Mouse (Mus musculus): ENCODE results near the gene Nfkbil1. TPM values are rescaled to one million over a fixed set of nuclear protein-coding genes. Genes with fewer than 3 reads are reported as not detected.

The Nfkbil1 gene
- polyA plus RNA-seq, 1 experiment: 5.2 TPM

DNA sequence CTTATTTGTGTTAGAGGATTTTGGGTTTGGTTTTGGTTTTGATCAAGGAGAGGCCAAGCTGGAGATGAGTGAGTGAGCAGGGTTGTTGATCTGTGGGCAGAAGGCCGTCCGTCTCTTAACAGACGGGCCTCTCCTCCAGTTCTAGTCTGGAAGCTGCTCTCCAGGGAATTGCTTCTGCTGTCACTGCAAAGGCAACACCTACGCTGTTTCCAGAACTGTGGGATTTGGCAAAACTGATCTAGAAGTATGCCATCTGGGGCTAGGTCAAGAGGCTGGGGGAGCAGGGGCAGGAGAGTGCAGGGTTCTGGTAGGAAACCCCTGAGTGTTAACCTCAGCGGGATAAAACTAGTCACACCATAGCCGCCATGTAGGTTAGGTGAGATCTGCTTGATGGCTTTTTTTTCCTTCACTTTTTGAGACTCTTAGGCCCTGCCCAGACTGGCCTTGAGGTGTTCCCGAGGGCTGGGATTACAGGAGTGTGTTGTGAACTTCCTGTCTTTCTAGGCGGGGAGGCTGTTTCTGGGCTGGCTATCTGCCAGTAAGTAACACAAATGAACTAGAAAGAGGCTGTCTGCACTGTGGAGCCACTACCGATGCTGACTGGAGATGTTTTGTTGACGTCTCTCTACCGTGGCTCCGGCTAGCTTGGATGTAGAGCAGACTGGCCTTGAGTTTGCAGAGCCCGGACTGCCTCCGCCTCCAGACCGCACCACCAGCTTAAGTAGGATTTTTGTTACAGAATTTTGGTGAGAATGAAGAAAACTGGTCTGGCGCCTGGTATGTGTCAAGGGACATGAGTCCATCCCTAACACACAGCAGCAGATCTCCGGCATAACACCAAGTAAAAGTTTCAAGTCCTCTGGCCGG, 2.2 kb downstream of the Nfkbil1 start, which contains the start of gene Atp6v1g2:
TSS of gene Atp6v1g2 (plus strand) at position 547 of the 867 bp plus-strand sequence.
- H3K4me3 ChIP-seq (ENCODE audit: insufficient read depth, low read depth, low read length): peak within 1 kb of the TSS; percentile 8; the same call in 1 of the 2 replicates
- H3K4me1 ChIP-seq (ENCODE audit: control insufficient read depth, insufficient read depth, insufficient read length, low read length): peaks cover 5% of the 10 kb centered on the region
- H3K27ac ChIP-seq (replicated peaks; ENCODE audit: low read depth, low read length): peak within 1 kb of the TSS; percentile 84

DNA sequence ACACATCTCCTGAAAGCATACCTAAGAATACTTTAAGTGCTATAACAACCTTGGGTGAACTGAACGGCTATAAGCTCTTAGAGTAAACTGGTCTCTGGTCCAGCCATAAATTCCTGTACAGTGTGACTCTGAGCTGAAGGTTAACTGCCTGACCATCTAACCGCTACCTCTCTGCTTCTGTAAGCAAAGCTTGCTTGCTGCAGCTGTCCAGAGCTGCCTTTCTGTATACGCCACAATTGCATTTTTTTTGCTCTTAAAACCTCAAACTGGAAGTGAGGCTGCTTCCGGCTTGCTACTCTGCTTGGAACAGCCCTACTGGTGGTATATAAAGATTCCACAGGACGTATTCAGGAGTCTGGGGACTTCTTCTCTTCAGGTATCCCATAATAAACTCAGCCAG, 2.9 kb downstream of the Nfkbil1 start:
- Histone ChIP-seq H3K4me3 (ENCODE audit: insufficient read depth, low read depth, low read length) (no peak overlapping the region), H3K27ac (replicated peaks; ENCODE audit: low read depth, low read length) (peak overlapping the region; percentile 84; the same call in 1 of the 2 replicates), H3K4me1 (ENCODE audit: control insufficient read depth, insufficient read depth, insufficient read length, low read length) (peaks cover 5% of the 10 kb centered on the region)

DNA sequence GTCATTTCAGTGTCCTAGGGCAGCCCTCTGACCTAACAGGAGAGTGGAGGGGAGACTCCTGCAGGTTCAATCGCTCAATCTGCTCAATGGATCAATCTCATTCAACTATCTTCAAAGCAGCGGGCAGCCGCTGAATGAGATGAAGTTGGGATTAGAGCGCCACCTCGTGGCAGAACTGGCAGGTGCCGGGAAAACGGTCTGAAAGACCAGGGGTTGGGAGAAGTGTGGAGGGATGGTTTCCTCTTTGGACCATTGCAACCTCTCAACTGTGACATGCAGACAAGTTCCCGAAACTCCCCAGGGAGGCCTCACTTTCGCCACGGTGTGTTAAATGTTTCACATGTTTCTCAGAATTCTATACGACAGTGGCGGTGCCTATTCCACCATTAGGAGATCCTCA, 3.5 kb downstream of the Nfkbil1 start:
- Histone ChIP-seq H3K4me1 (ENCODE audit: control insufficient read depth, insufficient read depth, insufficient read length, low read length) (peaks cover 5% of the 10 kb centered on the region), H3K27ac (replicated peaks; ENCODE audit: low read depth, low read length) (no peak overlapping the region), H3K4me3 (ENCODE audit: insufficient read depth, low read depth, low read length) (no peak overlapping the region)

DNA sequence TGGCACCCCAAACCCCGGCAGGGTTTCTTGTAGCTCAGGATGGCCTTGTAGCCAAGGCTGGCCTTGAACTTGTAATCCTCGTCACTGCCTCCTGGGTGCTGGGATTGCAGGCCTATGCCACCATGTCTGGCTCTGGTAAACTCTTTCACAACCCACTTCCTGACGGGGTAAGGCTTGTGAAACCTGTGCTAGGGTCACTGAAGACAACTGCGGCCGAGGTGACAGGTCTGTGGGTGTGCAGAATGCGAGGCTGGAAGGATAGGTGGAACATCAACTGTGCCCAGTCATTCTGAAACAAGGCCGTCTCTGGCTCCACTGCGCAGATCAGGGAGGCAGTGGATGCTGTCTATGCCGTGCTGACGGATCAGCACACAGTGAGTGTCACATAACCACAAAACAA, 4.6 kb downstream of the Nfkbil1 start:
- Histone ChIP-seq H3K27ac (replicated peaks; ENCODE audit: low read depth, low read length) (no peak overlapping the region), H3K4me1 (ENCODE audit: control insufficient read depth, insufficient read depth, insufficient read length, low read length) (peaks cover 8% of the 10 kb centered on the region), H3K4me3 (ENCODE audit: insufficient read depth, low read depth, low read length) (no peak overlapping the region)

DNA sequence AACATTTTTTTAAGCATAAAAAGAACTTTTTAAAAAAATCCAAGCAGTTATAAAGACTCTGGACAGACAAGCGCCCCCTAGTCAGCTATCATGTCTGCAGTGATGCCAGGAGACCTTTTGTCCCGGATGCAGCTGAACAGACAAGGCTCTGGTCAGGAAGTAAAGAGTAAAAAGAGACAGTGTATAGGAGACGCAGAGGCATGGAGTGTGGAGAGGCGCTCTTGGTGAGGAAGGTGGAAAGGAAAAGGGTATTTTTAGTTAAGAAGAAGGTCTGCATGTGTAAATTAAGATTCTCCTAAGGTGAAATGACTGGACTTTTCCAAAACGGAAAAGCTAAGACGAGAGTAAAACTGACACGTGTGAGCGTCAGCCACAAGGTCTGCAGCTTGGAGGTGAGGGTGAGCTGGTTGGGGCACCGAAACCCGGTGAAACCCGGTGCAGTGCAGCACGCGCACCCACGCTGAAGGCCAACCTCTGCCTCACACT, 9.0 kb downstream of the Nfkbil1 start:
- Histone ChIP-seq H3K4me1 (ENCODE audit: control insufficient read depth, insufficient read depth, insufficient read length, low read length) (peaks cover 8% of the 10 kb centered on the region; the same call in 1 of the 2 replicates), H3K27ac (replicated peaks; ENCODE audit: low read depth, low read length) (0 out of 2 replicates have a peak overlapping the region, but pooled peaks have one; percentile 33), H3K4me3 (ENCODE audit: insufficient read depth, low read depth, low read length) (no peak overlapping the region)

DNA sequence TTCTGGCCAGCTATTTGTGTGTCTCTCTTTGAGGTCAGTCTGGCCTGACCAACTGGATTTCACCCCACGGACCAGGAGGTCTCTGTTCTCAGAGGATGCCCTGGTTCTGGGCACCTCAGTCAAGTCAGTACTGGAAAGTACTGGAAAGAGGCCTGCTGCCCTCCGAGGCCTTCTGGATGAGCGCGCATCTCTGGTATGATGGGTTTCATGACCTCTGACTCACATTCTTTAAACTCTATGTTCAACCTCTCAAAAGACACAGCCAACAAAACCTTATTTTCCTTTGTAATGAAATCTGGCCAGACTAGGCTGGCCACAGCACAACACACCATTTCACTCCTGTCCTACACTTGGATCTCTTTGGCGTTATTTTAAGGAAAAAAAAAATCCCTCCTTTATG, 10.1 kb downstream of the Nfkbil1 start:
- peaks cover 9% of the 10 kb centered on the region for H3K4me1 ChIP-seq (ENCODE audit: control insufficient read depth, insufficient read depth, insufficient read length, low read length)
- H3K27ac ChIP-seq (replicated peaks; ENCODE audit: low read depth, low read length): no peak overlapping the region
- no peak overlapping the region for H3K4me3 ChIP-seq (ENCODE audit: insufficient read depth, low read depth, low read length)

DNA sequence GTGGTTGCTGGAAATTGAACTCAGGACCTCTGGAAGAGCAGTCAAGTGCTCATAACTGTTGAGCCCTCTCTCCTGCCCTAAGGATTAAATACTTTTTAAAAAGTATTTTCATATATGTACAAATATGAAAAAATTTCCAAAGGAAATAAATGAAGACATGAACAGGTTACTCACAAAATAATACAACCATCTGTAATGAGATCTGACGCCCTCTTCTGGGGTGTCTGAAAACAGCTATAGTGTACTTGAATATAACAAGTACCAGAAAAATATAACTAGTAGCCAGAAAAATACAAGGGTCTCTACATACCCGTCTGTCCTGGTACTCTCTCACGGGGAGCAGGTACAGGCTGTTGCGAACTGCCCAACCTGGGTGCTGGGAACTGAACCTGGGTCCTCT, 11.0 kb downstream of the Nfkbil1 start:
- Histone ChIP-seq H3K27ac (replicated peaks; ENCODE audit: low read depth, low read length) (no peak overlapping the region), H3K4me3 (ENCODE audit: insufficient read depth, low read depth, low read length) (no peak overlapping the region), H3K4me1 (ENCODE audit: control insufficient read depth, insufficient read depth, insufficient read length, low read length) (peaks cover 14% of the 10 kb centered on the region)

DNA sequence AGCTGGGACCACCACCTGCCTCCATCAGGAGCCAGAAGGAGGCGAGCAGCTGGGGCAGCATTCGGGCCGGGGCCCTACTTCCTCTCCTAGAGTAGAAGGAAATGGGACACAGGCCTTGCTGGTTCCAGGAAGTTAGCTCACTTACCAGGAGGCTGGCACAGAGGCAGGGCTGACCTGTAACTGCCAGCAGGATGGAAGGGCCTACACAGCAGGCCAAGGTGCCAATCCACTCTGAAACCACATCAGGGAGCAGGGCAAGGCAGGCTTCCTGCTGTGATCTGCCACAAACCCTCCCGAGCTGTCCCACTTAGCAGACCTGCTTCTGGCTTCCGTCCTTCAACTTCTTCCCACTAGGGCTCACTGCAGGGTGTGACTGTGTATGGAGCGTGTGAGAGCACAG, 13.3 kb downstream of the Nfkbil1 start:
- Histone ChIP-seq H3K27ac (replicated peaks; ENCODE audit: low read depth, low read length) (peak overlapping the region; percentile 88), H3K4me1 (ENCODE audit: control insufficient read depth, insufficient read depth, insufficient read length, low read length) (peaks cover 22% of the 10 kb centered on the region), H3K4me3 (ENCODE audit: insufficient read depth, low read depth, low read length) (peak overlapping the region; percentile 49)

DNA sequence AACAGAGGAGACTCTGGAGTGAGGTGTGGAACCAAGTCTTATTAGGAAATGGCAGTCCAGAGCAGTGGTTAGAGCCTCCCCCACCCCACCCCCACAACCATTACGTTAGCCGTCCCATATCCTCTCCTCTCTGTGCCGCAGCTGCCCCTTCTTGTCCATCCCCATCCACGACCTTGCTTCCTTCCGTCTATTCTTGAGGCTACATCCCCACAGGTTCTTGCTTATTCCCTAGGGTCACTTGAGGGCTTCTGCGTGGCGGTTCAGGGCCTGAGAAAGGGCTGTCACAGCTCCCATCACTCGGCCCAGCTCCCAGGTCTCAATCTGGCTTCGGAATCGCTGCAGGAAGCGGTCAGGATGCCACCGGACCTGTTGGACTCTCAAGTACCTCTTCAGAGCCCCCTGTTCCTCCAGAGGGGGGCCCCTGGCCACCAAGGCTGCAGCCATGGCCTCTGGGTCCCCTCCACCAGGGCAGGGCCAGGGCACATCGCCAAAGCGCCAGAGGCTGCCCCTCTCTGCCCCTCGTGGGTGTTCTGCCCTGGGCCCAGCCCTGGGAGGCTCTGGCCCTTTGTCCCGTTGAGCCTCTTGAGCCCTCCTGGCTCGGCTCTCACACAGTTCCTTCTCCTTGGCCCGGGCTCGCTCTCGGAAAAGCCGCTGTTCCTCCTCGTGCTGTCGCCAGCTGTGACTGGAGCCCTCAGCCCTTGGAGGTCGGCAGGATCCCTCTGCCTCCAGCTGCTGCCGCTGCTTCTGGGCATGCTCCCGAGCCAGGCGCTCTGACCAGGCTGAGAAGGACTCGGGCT, 15.2 kb downstream of the Nfkbil1 start, which contains the start of gene Gm16181:
TSS of gene Gm16181 (plus strand) at position 679 of the 797 bp plus-strand sequence.
- H3K4me3 ChIP-seq (ENCODE audit: insufficient read depth, low read depth, low read length): peak within 1 kb of the TSS; percentile 65
- peak within 1 kb of the TSS; percentile 98 for H3K27ac ChIP-seq (replicated peaks; ENCODE audit: low read depth, low read length)
- H3K4me1 ChIP-seq (ENCODE audit: control insufficient read depth, insufficient read depth, insufficient read length, low read length): peaks cover 16% of the 10 kb centered on the region

DNA sequence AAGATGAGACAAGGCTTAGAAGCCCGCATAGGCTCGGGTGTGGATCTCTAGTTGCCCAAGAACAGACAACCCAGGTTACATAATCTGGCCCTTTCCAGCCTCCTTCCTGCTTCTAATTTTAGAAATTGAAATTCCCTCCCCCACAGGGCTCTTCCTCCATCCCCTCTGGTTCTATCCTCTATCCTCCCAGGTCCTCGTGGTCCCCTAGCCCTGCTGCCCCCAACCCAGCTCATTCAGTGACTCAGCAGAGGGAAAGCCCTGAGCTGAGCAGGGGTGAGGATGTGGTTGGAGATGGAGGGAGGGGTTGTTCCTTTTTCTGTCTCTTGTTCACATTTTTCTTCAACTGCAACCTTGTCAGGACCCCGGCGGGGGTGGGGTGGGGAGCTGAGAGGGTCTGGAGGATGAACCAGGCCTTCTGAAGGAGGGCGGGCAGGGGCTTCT, 16.0 kb downstream of the Nfkbil1 start:
- H3K4me3 ChIP-seq (ENCODE audit: insufficient read depth, low read depth, low read length): peak overlapping the region; percentile 25; the same call in 1 of the 2 replicates
- H3K27ac ChIP-seq (replicated peaks; ENCODE audit: low read depth, low read length): peak overlapping the region; percentile 98
- peaks cover 16% of the 10 kb centered on the region for H3K4me1 ChIP-seq (ENCODE audit: control insufficient read depth, insufficient read depth, insufficient read length, low read length)

DNA sequence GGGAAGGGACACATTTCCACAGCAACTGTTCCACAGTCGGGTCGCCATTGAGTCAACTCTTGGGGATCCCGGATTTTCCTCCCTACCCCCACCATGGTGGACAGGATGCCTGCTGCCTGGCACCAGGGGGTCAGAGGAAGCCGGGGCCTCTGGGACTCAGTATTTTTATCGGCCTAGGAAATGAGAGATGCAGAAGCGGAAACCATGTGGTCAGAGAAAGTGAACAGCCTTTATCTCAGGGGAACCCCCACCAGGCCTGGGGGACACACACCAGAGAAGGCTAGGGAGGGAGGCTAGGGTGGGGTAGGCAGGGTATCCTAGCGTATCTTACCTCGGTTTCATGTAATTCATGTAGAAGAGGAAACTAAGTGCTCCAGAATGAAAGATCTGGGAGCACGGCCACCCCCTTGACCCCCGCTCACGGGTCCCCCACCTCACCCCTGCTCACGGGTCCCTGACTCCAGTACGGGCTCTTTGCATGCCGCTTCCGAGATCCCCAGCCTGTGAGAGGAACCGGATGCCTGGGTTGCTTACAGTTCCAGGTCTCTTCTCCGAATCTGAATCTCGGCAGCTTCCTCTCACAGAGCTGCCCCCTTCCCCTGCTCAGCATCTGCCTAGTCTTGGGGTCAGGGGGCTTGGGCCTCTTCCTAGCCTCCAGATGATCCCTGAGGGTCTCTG, 16.9 kb downstream of the Nfkbil1 start:
- Histone ChIP-seq H3K4me3 (ENCODE audit: insufficient read depth, low read depth, low read length) (peak overlapping the region; percentile 32), H3K27ac (replicated peaks; ENCODE audit: low read depth, low read length) (peak overlapping the region; percentile 98), H3K4me1 (ENCODE audit: control insufficient read depth, insufficient read depth, insufficient read length, low read length) (peaks cover 16% of the 10 kb centered on the region)

DNA sequence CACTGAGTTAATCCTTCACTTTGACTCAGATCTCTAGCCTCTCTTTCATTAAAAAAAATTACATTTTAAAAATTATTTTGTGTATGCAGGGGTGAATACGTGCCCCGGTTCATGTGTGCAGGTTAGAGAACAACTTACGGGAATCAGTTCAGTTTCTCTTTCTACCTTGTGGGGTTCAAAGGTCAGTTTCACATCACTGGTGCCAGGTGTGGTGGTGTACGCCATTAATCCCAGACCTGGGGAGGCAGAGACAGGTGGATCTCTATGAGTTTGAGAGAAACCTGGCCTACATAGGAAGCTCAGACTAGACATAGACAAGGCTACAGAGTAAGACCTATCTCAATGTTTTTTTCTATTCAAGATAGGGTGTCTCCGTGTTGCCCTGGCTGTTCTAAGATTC, 22.5 kb downstream of the Nfkbil1 start:
- Histone ChIP-seq H3K27ac (replicated peaks; ENCODE audit: low read depth, low read length) (no peak overlapping the region), H3K4me3 (ENCODE audit: insufficient read depth, low read depth, low read length) (no peak overlapping the region), H3K4me1 (ENCODE audit: control insufficient read depth, insufficient read depth, insufficient read length, low read length) (peaks cover 8% of the 10 kb centered on the region; the same call in 1 of the 2 replicates)

DNA sequence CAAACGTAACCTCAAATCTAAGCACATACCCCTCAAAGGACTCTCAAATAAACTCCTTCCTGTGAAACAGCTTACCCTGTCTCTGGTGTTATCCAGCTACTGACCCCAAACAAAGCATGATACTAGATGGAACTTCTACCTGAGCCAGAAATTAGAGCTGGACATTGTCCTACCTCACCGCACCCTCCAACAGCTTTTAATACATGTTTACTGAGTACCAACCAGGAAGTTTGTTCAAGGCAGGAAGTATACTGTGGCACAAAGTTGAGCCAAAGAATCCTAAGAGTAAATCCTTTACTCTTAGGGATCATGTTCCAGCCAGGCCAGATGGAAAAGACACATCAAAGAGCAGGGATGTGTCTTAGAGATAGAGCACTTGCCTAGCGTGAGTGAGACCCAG, 25.0 kb downstream of the Nfkbil1 start:
- Histone ChIP-seq H3K4me1 (ENCODE audit: control insufficient read depth, insufficient read depth, insufficient read length, low read length) (0 out of 2 replicates have a peak, but pooled peaks cover 3% of the 10 kb centered on the region), H3K27ac (replicated peaks; ENCODE audit: low read depth, low read length) (peak overlapping the region; percentile 46; the same call in 1 of the 2 replicates), H3K4me3 (ENCODE audit: insufficient read depth, low read depth, low read length) (no peak overlapping the region)

DNA sequence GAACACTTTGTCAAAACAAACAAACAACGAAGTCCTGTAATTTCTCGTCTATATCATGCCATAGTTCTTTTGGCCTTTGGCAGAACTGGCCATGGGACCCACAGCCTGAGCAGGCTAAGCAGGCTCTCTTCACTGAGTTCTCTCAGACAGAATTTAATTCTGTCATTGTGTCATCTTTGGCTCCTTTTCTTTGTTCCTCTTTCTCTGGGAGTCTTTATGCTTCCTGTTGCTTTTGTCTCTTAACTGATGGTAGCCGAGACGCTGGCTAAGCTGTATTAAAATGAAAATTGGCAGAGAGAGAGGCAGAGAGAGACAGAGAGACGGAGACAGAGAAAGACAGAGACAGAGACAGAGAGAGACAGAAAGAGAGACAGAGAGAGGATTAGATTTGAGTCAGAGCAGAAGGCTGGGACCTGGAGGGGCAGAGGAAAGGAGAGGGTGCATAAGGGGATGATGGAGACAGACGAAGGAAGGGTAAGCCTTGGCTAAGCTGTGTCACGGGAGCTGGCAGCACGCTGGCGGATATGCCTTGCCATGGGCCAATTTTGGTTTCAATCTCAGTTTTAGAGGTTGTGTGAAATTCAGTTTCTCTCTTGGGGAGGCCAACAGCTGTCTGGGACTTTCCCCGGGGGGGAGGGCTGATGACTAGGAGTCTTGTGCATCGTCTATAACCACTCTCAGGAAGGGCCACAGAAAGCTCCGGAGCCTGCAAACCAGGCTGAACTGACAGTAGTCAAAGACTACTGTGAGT, 25.6 kb downstream of the Nfkbil1 start:
- peak overlapping the region; percentile 46 for H3K27ac ChIP-seq (replicated peaks; ENCODE audit: low read depth, low read length)
- H3K4me3 ChIP-seq (ENCODE audit: insufficient read depth, low read depth, low read length): no peak overlapping the region
- 0 out of 2 replicates have a peak, but pooled peaks cover 3% of the 10 kb centered on the region for H3K4me1 ChIP-seq (ENCODE audit: control insufficient read depth, insufficient read depth, insufficient read length, low read length)

Data from brown adipose tissue, adult 24 weeks (tissue).